Mouse (Mus musculus) lung, adult 2 months (tissue): ENCODE data around the gene Herc3.

ENCODE experiments used
- CTCF ChIP-seq: fragments of 200-500 bp; IDR thresholded peaks from 2 replicates; pipeline ENCODE4 v1.5.1; 2011; ENCODE audit warnings: mild to moderate bottlenecking, low read length, control low read depth; ENCODE audit not compliant: insufficient read depth
- POLR2A ChIP-seq: fragments of 200-500 bp; IDR thresholded peaks from 2 replicates; pipeline ENCODE4 v1.6.1; 2011; ENCODE audit warnings: low read depth, mild to moderate bottlenecking, control low read depth, low read length, borderline replicate concordance; ENCODE audit errors: extremely low read depth

DNA sequence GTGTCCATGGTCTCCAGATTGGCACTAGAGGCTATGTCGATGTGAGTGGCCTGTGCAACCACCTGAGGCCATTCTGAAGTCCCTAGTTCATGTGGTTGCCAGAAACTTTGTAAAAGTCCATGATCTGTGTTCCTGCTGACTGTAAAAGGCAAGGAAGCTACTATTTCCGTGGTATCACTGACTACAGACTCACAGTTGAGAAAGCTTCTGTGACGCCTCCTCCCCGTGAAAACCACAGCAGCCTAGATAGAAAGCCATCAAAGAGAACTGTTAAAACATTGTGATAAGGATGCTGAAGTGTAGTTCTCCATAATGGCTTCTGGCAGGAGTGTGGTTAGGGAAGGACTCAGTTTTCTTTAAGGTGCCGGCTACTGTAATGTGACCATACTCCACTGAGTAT, 49.6 kb downstream of the Herc3 start:
- TF ChIP-seq POLR2A (no peak), CTCF (no peak)
